Mouse (Mus musculus): ENCODE data around the gene Ap3s2.

- TF ChIP-seq HCFC1 (IDR thresholded peaks at IDR 0.05; ENCODE audit: borderline replicate concordance, insufficient read depth, low read length) (no peak), CHD2 (IDR thresholded peaks at IDR 0.05; ENCODE audit: low read depth, low read length) (no peak), ZC3H11A (IDR thresholded peaks at IDR 0.05; ENCODE audit: borderline replicate concordance, low read depth, low read length) (no peak), ZNF384 (IDR thresholded peaks at IDR 0.05; ENCODE audit: low read depth, low read length) (no peak), MAFK (IDR thresholded peaks at IDR 0.05; ENCODE audit: insufficient read depth, low read depth, low read length) (no peak)
Observed at GRCm38 (mm10) chr7:79831145-79831544, 89.3 kb downstream of the Ap3s2 start.
